In the genomic region with DNA sequence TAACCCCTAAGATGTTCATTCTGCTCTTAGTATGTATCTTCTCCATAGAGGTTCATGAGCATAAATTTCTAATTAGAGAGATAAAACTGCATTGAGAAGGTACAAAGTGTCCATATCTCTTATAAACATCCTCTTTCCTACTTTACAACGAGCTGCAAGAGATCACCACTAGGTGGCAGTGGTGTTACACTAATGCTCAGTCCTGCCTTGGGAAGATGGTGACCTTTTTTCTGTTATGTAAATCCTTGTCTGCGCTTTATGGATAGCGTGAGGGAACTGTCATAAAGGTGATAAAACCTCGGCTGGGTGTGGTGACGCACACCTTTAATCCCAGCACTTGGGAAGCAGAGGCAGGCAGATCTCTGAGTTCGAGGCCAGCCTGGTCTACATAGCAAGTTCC, we compare ENCODE assay signal across 9 mouse cellular contexts.
DNase-seq lines count a peak whose midpoint lies in the region; ATAC-seq and TF ChIP-seq lines count a peak whose summit lies in the region.
"Had no signal": no experiment of that assay in that cellular context is flagged by ENCODE, and none has a peak within 500 bp of the region (broad histone marks: within the 10 kb centered on the region; RNA-seq: fewer than 3 reads in every experiment).

No protein-coding gene starts in this region.

- H3K9me3 ChIP-seq in E14TG2a.4 (ENCODE audit: low read length), result peaks cover 4% of the 10 kb centered on the region
- H3K9me3 ChIP-seq in embryonic facial prominence, embryonic 14.5 days (ENCODE audit: control insufficient read depth, low read length), result no peaks in the 10 kb centered on the region
- H3K9me3 ChIP-seq in lung, embryonic 16.5 days (ENCODE audit: control insufficient read depth, low read length), result no peaks in the 10 kb centered on the region
- H3K9me3 ChIP-seq: limb, embryonic 15.5 days had no signal

- H3K9ac ChIP-seq in embryonic facial prominence, embryonic 14.5 days (ENCODE audit: low read depth, low read length), result no peak overlapping the region
- H3K9ac ChIP-seq in lung, embryonic 16.5 days (ENCODE audit: low read length), result no peak overlapping the region
- H3K9ac ChIP-seq: limb, embryonic 15.5 days had no signal

- H3K4me1 ChIP-seq in E14TG2a.4 (replicated peaks; ENCODE audit: low read depth, low read length), result peaks cover 37% of the 10 kb centered on the region
- H3K4me1 ChIP-seq in embryonic facial prominence, embryonic 14.5 days (ENCODE audit: control insufficient read depth, insufficient read depth, low read length), result no peaks in the 10 kb centered on the region
- H3K4me1 ChIP-seq in lung, embryonic 16.5 days (replicated peaks; ENCODE audit: control insufficient read depth, insufficient read depth, low read length), result no peaks in the 10 kb centered on the region
- H3K4me1 ChIP-seq: limb, embryonic 15.5 days had no signal

- no peak overlapping the region for H3K27ac ChIP-seq in embryonic facial prominence, embryonic 14.5 days (replicated peaks; ENCODE audit: low read depth, low read length)
- H3K27ac ChIP-seq in lung, embryonic 16.5 days (ENCODE audit: low read length), result no peak overlapping the region
- H3K27ac ChIP-seq: limb, embryonic 15.5 days had no signal

- ATAC-seq in embryonic facial prominence, embryonic 14.5 days (ENCODE audit: low read depth), result peak; percentile 70; the same call in 1 of the 2 replicates
- ATAC-seq in lung, embryonic 16.5 days (ENCODE audit: low read depth), result peak; percentile 76

- no peaks in the 10 kb centered on the region for H3K27me3 ChIP-seq in E14TG2a.4 (ENCODE audit: insufficient read depth, low read length)
- H3K27me3 ChIP-seq in embryonic facial prominence, embryonic 14.5 days (replicated peaks; ENCODE audit: control insufficient read depth, insufficient read depth, low read length), result no peaks in the 10 kb centered on the region
- H3K27me3 ChIP-seq in lung, embryonic 16.5 days (ENCODE audit: control insufficient read depth, insufficient read depth, low read depth, low read length), result no peaks in the 10 kb centered on the region
- H3K27me3 ChIP-seq: limb, embryonic 15.5 days had no signal

- intact Hi-C loops in heart, postnatal 25 days (cut with DNase I), result loop anchor here (1.0 to 5.0 kb wide), 3 partner anchors 183 to 439 kb away; no protein-coding TSS in a partner anchor

- no peaks in the 10 kb centered on the region for H3K36me3 ChIP-seq in E14TG2a.4 (ENCODE audit: insufficient read depth, low read length)
- H3K36me3 ChIP-seq in embryonic facial prominence, embryonic 14.5 days (ENCODE audit: control insufficient read depth, insufficient read depth, low read length), result no peaks in the 10 kb centered on the region
- no peaks in the 10 kb centered on the region for H3K36me3 ChIP-seq in lung, embryonic 16.5 days (ENCODE audit: control insufficient read depth, insufficient read depth, low read length)
- H3K36me3 ChIP-seq: limb, embryonic 15.5 days had no signal

- no peak overlapping the region for H3K4me2 ChIP-seq in embryonic facial prominence, embryonic 14.5 days (ENCODE audit: low read depth, low read length)
- H3K4me2 ChIP-seq in lung, embryonic 16.5 days (ENCODE audit: low read depth, low read length), result no peak overlapping the region
- H3K4me2 ChIP-seq: limb, embryonic 15.5 days had no signal

- no peak overlapping the region for H3K4me3 ChIP-seq in E14TG2a.4 (replicated peaks; ENCODE audit: low read length)
- no peak overlapping the region for H3K4me3 ChIP-seq in embryonic facial prominence, embryonic 14.5 days (ENCODE audit: low read depth, low read length)
- no peak overlapping the region for H3K4me3 ChIP-seq in lung, embryonic 16.5 days (ENCODE audit: low read length)
- H3K4me3 ChIP-seq: limb, embryonic 15.5 days had no signal

- TF ChIP-seq CTCF in E14TG2a.4 (conservative IDR thresholded peaks at IDR 0.05; ENCODE audit: low read length), result peak; percentile 74

- WGBS in embryonic facial prominence, embryonic 14.5 days, result 23% methylated on average over 6 of the region's 6 CpGs
- WGBS in lung, embryonic 16.5 days, result 18% methylated on average over 6 of the region's 6 CpGs

- peak; percentile 26 to 41 for DNase-seq in adrenal gland, postnatal 4 days (ENCODE audit: low spot score in 2 of 2)
- DNase-seq in embryonic facial prominence, embryonic 14.5 days (ENCODE audit: low spot score), result peak; percentile 86
- peak; percentile 29 for DNase-seq in heart, postnatal 25 days (ENCODE audit: low spot score)
- DNase-seq in layer of hippocampus, adult 11-12 months (ENCODE audit: low spot score), result peak; percentile 89
- DNase-seq in ovary, postnatal 14 days (ENCODE audit: low spot score), result peak; percentile 70
- peak; percentile 85 for DNase-seq in thymus, postnatal 0 days (ENCODE audit: low spot score)

Comparison
In these comparisons a context has a peak if more than half of its experiments do, and no peak if none do; other contexts are left out.
1. DNase-seq: peak in every context shown above with its lines; median percentile 89 in layer of hippocampus, adult 11-12 months; 86 in embryonic facial prominence, embryonic 14.5 days; 85 in thymus, postnatal 0 days; 70 in ovary, postnatal 14 days; 34 in adrenal gland, postnatal 4 days; 29 in heart, postnatal 25 days.